Mouse (Mus musculus) left cerebral cortex, postnatal 10 days (tissue): Measurements from ENCODE around the gene Fam71e1. TPM values are rescaled to one million over a fixed set of nuclear protein-coding genes. Genes with fewer than 3 reads are reported as not detected.
A peak's percentile ranks its signal among the peaks of the same experiment; 100 is the strongest.

Experiments
- DNase-seq, 2 experiments: peaks; one replicate each; pipeline ENCODE4 v3.0.0; 2021 to 2022; ENCODE audit warnings: low spot score in 2 of 2, mixed read lengths in 1 of 2; ENCODE audit errors: extremely low spot score in 1 of 2
- intact Hi-C: fragments of 180-260 bp; cut with DNase I; formaldehyde crosslinking; loops from one replicate; pipeline ENCODE4 v1.15.1; 2025
- total RNA-seq, 2 experiments: library from RNA; stranded (reverse); gene quantifications; 2 replicates each; pipeline ENCODE4 v1.2.3; 2021

Fam71e1 gene
- total RNA-seq, 2 experiments from 2014 or later: 24.4 to 26.8 TPM

DNA sequence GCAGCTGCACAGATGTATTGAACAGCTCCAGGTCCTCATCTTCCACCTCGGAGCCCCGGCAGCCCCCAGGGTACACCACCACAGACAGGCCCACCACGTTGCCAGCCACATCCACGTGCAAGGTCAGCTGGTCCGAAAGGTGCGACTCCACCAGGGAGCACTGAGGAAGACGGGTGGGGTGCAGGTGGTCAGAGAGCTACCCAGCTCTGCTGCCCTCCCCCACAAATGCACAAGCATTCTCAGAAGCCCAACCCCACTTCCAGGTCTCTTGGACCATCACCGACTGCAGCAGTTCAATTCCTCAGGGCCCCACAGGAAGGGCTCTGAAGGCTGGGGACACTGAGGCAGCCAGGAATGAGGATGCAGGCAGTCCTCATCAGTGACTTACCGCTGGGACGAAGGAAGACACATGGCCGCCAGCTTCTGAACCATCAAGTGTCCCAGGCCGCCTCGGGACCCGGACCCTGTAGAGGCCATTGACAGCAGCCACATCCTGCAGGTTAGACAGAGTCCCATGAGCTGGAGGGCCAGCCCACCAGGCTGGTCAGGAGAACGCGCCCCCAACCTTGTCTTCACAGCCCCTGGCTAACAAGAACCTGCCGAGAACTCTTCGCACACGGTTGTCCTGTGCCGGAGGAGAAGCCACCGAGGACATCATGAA lies 4.1 kb upstream of the Fam71e1 start:
- intact Hi-C loops: no loop called here

GRCm38 (mm10) chr7:44494681-44495080 lies 1.7 kb upstream of the Fam71e1 start:
- intact Hi-C loops: loop anchor here (5.0 kb wide), 1 partner anchor 58 kb away; the partner anchor contains the start of gene Nr1h2
- DNase-seq: no peak

More for the DNA sequence above, 4.1 kb upstream of the Fam71e1 start:
- DNase-seq: peak in 1 of 2 experiments; percentile 26

GRCm38 (mm10) chr7:44495086-44495485 lies 1.3 kb upstream of the Fam71e1 start:
- intact Hi-C loops: loop anchor here (5.0 kb wide), 1 partner anchor 57 kb away; the partner anchor contains the start of gene Nr1h2
- DNase-seq: no peak

DNA sequence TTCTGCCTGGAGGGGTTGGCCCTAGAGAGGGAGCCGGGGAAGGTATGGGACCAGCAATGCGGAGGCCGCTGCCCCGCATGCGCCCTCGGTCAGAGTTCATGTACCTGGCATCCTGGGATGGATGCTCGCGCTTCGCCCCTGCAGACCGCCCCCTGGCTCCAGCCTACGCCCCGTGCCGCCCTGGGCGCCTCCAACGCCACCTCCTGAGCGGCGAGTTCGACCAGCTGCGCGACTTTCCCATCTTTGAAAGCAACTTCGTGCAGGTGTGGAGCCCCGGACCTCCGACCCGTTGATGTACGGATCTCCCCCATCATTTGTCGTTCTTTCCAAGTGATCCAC lies 359 bp downstream of the Fam71e1 start:
- intact Hi-C loops: loop anchor here (5.0 kb wide), 1 partner anchor 56 kb away; the partner anchor contains the start of gene Nr1h2

DNA sequence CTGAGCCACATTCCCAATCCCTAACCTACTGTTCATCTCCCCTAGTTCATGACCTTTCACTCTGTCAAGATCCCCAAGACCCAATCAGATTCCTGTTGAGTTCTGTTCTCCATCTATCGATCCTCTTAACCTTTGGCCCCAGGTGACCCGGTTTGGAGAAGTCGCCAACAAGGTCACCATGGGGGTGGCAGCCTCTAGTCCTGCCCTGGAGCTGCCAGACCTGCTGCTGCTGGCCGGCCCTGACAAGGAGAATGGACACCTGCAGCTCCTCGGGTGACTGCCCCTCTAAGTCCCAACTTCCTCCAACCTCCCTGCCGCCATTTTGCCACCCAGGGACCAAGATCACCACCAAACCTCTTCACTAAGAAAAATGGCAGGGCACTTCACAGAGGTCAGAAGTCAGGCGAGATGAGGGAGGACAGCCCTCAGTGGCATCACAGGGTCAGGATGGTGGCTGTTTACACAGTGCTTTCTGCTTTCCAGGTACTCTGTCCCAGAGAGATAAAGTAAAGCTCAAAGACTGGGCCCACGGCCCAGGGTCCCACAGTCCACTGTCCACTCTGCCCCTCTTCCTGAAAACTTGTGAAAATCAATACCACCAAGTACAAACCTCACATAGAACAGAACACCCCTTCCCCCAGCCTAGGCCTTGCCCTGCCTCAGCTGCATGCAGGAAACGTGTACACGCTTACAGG lies 1.1 kb downstream of the Fam71e1 start:
- DNase-seq: no peak
- intact Hi-C loops: loop anchor here (5.0 kb wide), 1 partner anchor 55 kb away; the partner anchor contains the start of gene Nr1h2

More for the DNA sequence above, 359 bp downstream of the Fam71e1 start:
- no peak for DNase-seq

DNA sequence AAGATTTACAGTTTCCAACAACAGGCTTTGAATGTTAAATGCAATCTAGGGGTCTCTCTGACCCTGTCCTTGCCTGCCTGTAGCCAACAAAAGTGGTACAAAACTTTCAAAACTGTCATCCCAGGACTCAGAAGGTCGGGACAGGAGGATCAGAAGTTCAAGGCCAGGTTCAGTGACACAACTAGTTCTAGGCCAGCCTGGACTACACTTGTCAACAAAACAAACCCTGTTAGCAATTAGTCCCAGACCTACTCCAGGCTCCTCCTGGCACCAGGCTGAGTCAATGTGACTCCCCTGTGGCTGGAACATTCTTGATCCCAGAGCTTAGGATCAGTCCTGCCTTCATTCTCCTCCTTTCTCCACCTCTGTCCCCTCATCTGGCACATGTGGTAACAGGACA lies 2.5 kb downstream of the Fam71e1 start:
- intact Hi-C loops: loop anchor here (5.0 kb wide), 1 partner anchor 53 kb away; the partner anchor contains the start of gene Nr1h2
- DNase-seq: no peak

GRCm38 (mm10) chr7:44500046-44500445 lies 3.7 kb downstream of the Fam71e1 start:
- intact Hi-C loops: loop anchor here (5.0 kb wide), 1 partner anchor 152 kb away; no protein-coding TSS in a partner anchor
- DNase-seq: no peak

- DNase-seq: peak in 1 of 2 experiments; percentile 80
- intact Hi-C loops: loop anchor here (5.0 kb wide), 1 partner anchor 151 kb away; no protein-coding TSS in a partner anchor
Observed at GRCm38 (mm10) chr7:44501563-44502115, 5.3 kb downstream of the Fam71e1 start.

GRCm38 (mm10) chr7:44507491-44507890 lies 11.1 kb downstream of the Fam71e1 start:
- intact Hi-C loops: no loop called here

GRCm38 (mm10) chr7:44519240-44519913 lies 23.0 kb downstream of the Fam71e1 start:
- DNase-seq: no peak
- intact Hi-C loops: no loop called here

More at GRCm38 (mm10) chr7:44507491-44507890, 11.1 kb downstream of the Fam71e1 start:
- DNase-seq: no peak

DNA sequence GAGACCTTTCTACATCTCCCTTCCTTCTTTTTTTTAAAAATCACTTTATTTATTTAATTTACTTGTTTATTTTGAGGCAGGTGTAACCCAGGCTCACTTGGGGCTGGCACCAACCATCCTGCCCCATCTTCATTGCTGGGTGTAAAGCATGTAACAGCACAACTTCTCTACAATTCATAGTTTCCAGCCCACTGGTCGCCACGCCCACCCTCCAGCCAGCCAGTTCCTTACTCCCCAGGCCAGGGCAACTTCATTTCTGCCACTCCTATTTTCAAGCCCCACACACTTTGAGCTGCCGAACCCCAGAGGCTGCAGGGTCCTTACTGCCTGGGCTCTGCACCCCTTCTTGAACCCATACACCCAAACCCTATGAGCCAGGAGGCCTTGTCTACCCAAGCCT lies 24.6 kb downstream of the Fam71e1 start:
- intact Hi-C loops: loop anchor here (5.0 to 10.0 kb wide), 2 partner anchors 41 to 124 kb away; no protein-coding TSS in a partner anchor
- peak in 1 of 2 experiments; percentile 18 for DNase-seq

DNA sequence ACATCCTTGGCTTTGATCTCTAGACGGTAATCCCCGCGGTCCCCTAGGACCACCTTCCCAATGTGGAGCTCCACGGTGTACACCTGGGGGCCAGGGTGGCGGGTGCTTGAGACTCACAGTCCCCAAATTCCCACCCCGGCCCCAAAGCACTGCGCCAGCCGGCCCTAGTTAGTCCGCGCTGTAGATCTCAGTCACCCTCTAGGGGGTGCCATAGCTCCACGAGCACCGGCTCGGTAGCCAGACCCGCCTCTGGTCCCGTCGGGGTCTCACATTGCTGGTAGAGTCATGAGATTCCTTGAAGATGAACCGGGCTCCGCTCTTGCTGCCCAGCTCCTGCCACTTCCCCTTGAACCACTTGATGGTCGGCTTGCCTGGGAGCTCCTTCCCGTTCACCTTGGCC lies 25.3 kb downstream of the Fam71e1 start:
- intact Hi-C loops: loop anchor here (5.0 to 10.0 kb wide), 2 partner anchors 41 to 123 kb away; no protein-coding TSS in a partner anchor
- peak; percentile 29 to 75 for DNase-seq

GRCm38 (mm10) chr7:44523056-44523455 lies 26.7 kb downstream of the Fam71e1 start:
- no peak for DNase-seq
- intact Hi-C loops: loop anchor here (5.0 to 10.0 kb wide), 2 partner anchors 39 to 122 kb away; no protein-coding TSS in a partner anchor

DNA sequence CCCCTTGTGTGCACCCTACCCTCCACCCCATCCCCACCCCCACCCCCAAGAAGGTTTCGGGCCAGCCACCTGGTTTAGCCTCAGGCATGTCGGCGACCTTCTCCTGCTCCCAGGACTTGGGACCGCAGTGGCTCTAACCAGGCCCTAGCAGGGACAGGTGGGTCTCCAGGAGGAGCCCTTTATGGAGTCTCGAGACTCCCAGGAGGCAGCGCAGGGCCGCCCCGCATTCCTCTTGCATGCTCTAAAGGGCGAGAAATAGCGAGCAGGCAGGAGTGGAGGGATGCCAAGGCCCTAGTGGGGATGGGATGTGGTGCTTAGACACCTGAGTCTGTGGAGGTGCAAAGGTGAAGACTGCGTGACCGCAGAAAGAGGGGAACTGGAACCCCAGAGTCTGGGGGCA lies 28.1 kb downstream of the Fam71e1 start, which contains the start of gene Mybpc2:
Gene Mybpc2 (minus strand): TSS at position 155 of the 400 bp plus-strand sequence.
- no peak for DNase-seq
- intact Hi-C loops: loop anchor here (5.0 to 10.0 kb wide), 2 partner anchors 38 to 120 kb away; no protein-coding TSS in a partner anchor

GRCm38 (mm10) chr7:44525126-44525832 lies 28.9 kb downstream of the Fam71e1 start:
- intact Hi-C loops: loop anchor here (10.0 kb wide), 1 partner anchor 120 kb away; no protein-coding TSS in a partner anchor
- DNase-seq: peak; percentile 31 to 89

- intact Hi-C loops: loop anchor here (10.0 kb wide), 1 partner anchor 118 kb away; no protein-coding TSS in a partner anchor
- DNase-seq: no peak
Observed at GRCm38 (mm10) chr7:44526414-44527154, 30.2 kb downstream of the Fam71e1 start.
